Mouse (Mus musculus): ENCODE measurements around the gene Dlgap3.

DNA sequence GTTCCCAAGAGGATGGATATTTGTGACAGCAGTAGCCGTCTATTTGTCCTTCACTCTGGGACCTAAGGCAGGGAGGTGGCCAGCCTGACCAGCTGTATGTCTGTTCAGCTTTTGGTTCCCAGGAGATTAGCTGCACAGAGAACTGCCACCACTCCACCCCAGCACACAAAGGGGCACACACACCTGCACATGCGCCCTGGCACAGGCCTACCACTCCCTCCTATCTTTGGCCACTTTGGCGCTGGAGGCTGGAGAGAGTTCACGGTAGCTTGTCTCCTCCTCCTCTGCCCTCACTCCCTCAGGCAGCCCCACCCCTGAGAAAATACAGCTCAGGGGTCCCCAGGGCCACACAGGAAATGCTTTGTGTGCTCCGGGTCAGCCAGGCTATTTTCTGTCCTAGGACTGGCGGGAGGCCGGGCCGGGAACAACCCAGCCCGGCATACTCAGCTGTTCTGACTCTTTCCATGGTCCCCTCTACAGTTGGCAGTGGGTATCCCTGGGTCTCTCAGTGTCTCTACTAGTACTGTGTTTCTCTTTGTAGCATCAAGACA is 109.5 kb downstream of the Dlgap3 start:
- TF ChIP-seq CTCF (IDR thresholded peaks at IDR 0.05; ENCODE audit: borderline replicate concordance, extremely low read depth, insufficient read depth, insufficient read length) (no peak), POLR2A (IDR thresholded peaks at IDR 0.05; ENCODE audit: borderline replicate concordance, extremely low read depth, insufficient read depth, insufficient read length, poor library complexity, severe bottlenecking) (no peak)

Data from brain, embryonic 14.5 days (tissue).